In the genomic region with DNA sequence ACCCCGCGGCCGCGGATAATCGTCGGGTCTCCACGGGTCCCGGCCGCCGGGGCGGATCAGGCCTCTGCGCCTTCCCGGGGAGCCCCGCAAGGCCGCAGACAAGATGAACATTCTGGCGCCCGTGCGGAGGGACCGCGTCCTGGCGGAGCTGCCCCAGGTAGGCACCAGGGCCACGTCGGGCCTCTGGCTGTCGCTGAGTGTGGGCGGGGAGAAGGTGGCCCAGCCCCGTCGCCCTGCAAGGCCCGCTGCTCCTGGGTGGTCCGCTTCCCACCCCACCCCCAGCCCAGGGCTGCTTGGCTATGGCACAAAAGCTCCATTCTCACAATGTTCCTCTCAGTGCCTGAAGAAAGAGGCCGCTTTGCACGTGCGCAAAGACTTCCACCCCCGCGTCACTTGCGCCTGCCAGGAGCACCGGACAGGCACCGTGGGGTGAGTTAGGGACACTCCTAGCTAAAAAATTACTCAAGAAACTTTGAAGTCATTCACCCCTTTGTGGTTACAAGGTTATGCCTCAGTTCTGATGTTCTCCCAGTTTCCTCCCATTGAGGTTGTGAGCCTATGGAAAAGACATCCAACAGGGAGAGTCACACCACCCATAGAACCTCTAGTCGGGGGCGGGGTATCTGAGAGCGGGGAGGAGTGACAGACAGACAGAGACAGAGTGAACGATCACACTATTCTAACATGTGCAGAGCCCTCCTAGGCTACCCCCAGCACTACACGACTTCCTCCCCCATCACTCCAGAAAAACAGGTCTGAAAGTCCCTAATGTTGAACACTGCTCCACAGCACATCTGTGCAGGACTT, we compare ENCODE assay signal across 8 mouse cellular contexts. TPM values are rescaled to one million over a fixed set of nuclear protein-coding genes. Genes with fewer than 3 reads are reported as not detected.
A peak's percentile ranks its signal among the peaks of the same experiment; 100 is the strongest.
DNase-seq lines count a peak whose midpoint lies in the region; ATAC-seq and TF ChIP-seq lines count a peak whose summit lies in the region.

No protein-coding gene starts in this region.

- H3K27me3 ChIP-seq in heart, embryonic 12.5 days (replicated peaks), result no peaks in the 10 kb centered on the region
- H3K27me3 ChIP-seq in kidney, embryonic 15.5 days, result no peaks in the 10 kb centered on the region
- H3K27me3 ChIP-seq in liver, embryonic 12.5 days (replicated peaks), result peaks cover 84% of the 10 kb centered on the region

- peak overlapping the region; percentile 90 for H3K9ac ChIP-seq in heart, embryonic 12.5 days
- peak overlapping the region; percentile 94 for H3K9ac ChIP-seq in kidney, embryonic 15.5 days
- H3K9ac ChIP-seq in liver, embryonic 12.5 days, result peak overlapping the region; percentile 69

- TF ChIP-seq CTCF in embryonic fibroblast, embryonic 13.5 days (IDR thresholded peaks at IDR 0.05; ENCODE audit: borderline replicate concordance, insufficient read depth, low read length), result no peak

- H3K36me3 ChIP-seq in heart, embryonic 12.5 days, result peaks cover 28% of the 10 kb centered on the region
- peaks cover 33% of the 10 kb centered on the region for H3K36me3 ChIP-seq in kidney, embryonic 15.5 days
- peaks cover 21% of the 10 kb centered on the region for H3K36me3 ChIP-seq in liver, embryonic 12.5 days

- ATAC-seq in heart, embryonic 12.5 days (ENCODE audit: insufficient number of reproducible peaks, low FRiP score), result peak; percentile 73
- ATAC-seq in kidney, embryonic 15.5 days (replicated peaks; ENCODE audit: low FRiP score), result peak; percentile 91
- ATAC-seq in liver, embryonic 12.5 days, result peak; percentile 35; the same call in 1 of the 2 replicates

- peak overlapping the region; percentile 67 for H3K4me3 ChIP-seq in embryonic fibroblast, embryonic 13.5 days (ENCODE audit: insufficient read depth, low read length)
- peak overlapping the region; percentile 66 for H3K4me3 ChIP-seq in heart, embryonic 12.5 days
- peak overlapping the region; percentile 76 for H3K4me3 ChIP-seq in kidney, embryonic 15.5 days (replicated peaks)
- H3K4me3 ChIP-seq in liver, embryonic 12.5 days, result peak overlapping the region; percentile 53

- peak overlapping the region; percentile 86 for H3K4me2 ChIP-seq in heart, embryonic 12.5 days
- peak overlapping the region; percentile 72 for H3K4me2 ChIP-seq in kidney, embryonic 15.5 days
- peak overlapping the region; percentile 71 for H3K4me2 ChIP-seq in liver, embryonic 12.5 days

- H3K9me3 ChIP-seq in heart, embryonic 12.5 days (replicated peaks), result no peaks in the 10 kb centered on the region
- H3K9me3 ChIP-seq in kidney, embryonic 15.5 days (replicated peaks), result no peaks in the 10 kb centered on the region
- no peaks in the 10 kb centered on the region for H3K9me3 ChIP-seq in liver, embryonic 12.5 days (replicated peaks)

- peaks cover 5% of the 10 kb centered on the region; the same call in 1 of the 2 replicates for H3K4me1 ChIP-seq in embryonic fibroblast, embryonic 13.5 days (ENCODE audit: control insufficient read depth, insufficient read depth, low read length)
- H3K4me1 ChIP-seq in heart, embryonic 12.5 days (replicated peaks), result peaks cover 15% of the 10 kb centered on the region
- peaks cover 24% of the 10 kb centered on the region for H3K4me1 ChIP-seq in kidney, embryonic 15.5 days
- peaks cover 24% of the 10 kb centered on the region for H3K4me1 ChIP-seq in liver, embryonic 12.5 days

- under 1% methylated on average over 42 of the region's 42 CpGs for WGBS in heart, embryonic 12.5 days
- WGBS in kidney, embryonic 15.5 days, result under 1% methylated on average over 42 of the region's 42 CpGs
- 2% methylated on average over 42 of the region's 42 CpGs for WGBS in liver, embryonic 12.5 days (ENCODE audit: insufficient replicate concordance)

- H3K27ac ChIP-seq in embryonic fibroblast, embryonic 13.5 days (ENCODE audit: insufficient read depth, low read length), result peak overlapping the region; percentile 94
- H3K27ac ChIP-seq in heart, embryonic 12.5 days (ENCODE audit: poor library complexity, severe bottlenecking), result peak overlapping the region; percentile 95
- peak overlapping the region; percentile 99 for H3K27ac ChIP-seq in kidney, embryonic 15.5 days
- peak overlapping the region; percentile 76 for H3K27ac ChIP-seq in liver, embryonic 12.5 days

- TF ChIP-seq POLR2A in embryonic fibroblast, embryonic 13.5 days (IDR thresholded peaks at IDR 0.05; ENCODE audit: low read depth, low read length), result peak; percentile 65

- peak; percentile 14 for DNase-seq in thymus, postnatal 25 days
- DNase-seq in thymus, postnatal 36 days, result no peak
- DNase-seq in neural tube, embryonic 10.5 days (ENCODE audit: extremely low spot score, low spot score), result peak; percentile 94
- DNase-seq in urinary bladder, postnatal 36 days (ENCODE audit: low spot score in 2 of 2), result peak; percentile 53 to 58

RNA-seq across cellular contexts. Expression of a gene that starts 1.2 kb away (rescaled TPM):
- 112 and 127 TPM in 2 replicates for polyA plus RNA-seq in embryonic fibroblast, embryonic 13.5 days (2011; ENCODE audit: insufficient read length, low read depth, missing spikeins)
- polyA plus RNA-seq in heart, embryonic 12.5 days (2016; fragmentation: Nextera tagmentation; extraction: Ambion mirVana), result 53.3 and 54.6 TPM in 2 replicates
- polyA plus RNA-seq in kidney, embryonic 15.5 days (2015; fragmentation: Nextera tagmentation; extraction: Ambion mirVana), result 113 and 132 TPM in 2 replicates
- 20.3 and 24.0 TPM in 2 replicates for polyA plus RNA-seq in liver, embryonic 12.5 days (2016; fragmentation: Nextera tagmentation; extraction: Ambion mirVana)

RNA-seq across cellular contexts. Expression of a gene that starts 3.8 kb away (rescaled TPM):
- polyA plus RNA-seq in embryonic fibroblast, embryonic 13.5 days (2011; ENCODE audit: insufficient read length, low read depth, missing spikeins), result 0.92 and 1.7 TPM in 2 replicates
- 3.1 and 3.2 TPM in 2 replicates for polyA plus RNA-seq in heart, embryonic 12.5 days (2016; fragmentation: Nextera tagmentation; extraction: Ambion mirVana)
- polyA plus RNA-seq in kidney, embryonic 15.5 days (2015; fragmentation: Nextera tagmentation; extraction: Ambion mirVana), result 3.1 and 4.3 TPM in 2 replicates
- 0.31 and 0.63 TPM in 2 replicates for polyA plus RNA-seq in liver, embryonic 12.5 days (2016; fragmentation: Nextera tagmentation; extraction: Ambion mirVana)

RNA-seq across cellular contexts. Expression of a gene that starts 6.1 kb away (rescaled TPM):
- polyA plus RNA-seq in embryonic fibroblast, embryonic 13.5 days (2011; ENCODE audit: insufficient read length, low read depth, missing spikeins), result 2,180 and 2,276 TPM in 2 replicates
- polyA plus RNA-seq in heart, embryonic 12.5 days (2016; fragmentation: Nextera tagmentation; extraction: Ambion mirVana), result 847 and 859 TPM in 2 replicates
- 1,327 and 1,492 TPM in 2 replicates for polyA plus RNA-seq in kidney, embryonic 15.5 days (2015; fragmentation: Nextera tagmentation; extraction: Ambion mirVana)
- 1,112 and 1,156 TPM in 2 replicates for polyA plus RNA-seq in liver, embryonic 12.5 days (2016; fragmentation: Nextera tagmentation; extraction: Ambion mirVana)

RNA-seq across cellular contexts. Expression of a gene that starts 12.9 kb away (rescaled TPM):
- 13.6 and 15.3 TPM in 2 replicates for polyA plus RNA-seq in embryonic fibroblast, embryonic 13.5 days (2011; ENCODE audit: insufficient read length, low read depth, missing spikeins)
- 11.7 and 14.2 TPM in 2 replicates for polyA plus RNA-seq in heart, embryonic 12.5 days (2016; fragmentation: Nextera tagmentation; extraction: Ambion mirVana)
- 28.7 and 31.8 TPM in 2 replicates for polyA plus RNA-seq in kidney, embryonic 15.5 days (2015; fragmentation: Nextera tagmentation; extraction: Ambion mirVana)
- polyA plus RNA-seq in liver, embryonic 12.5 days (2016; fragmentation: Nextera tagmentation; extraction: Ambion mirVana), result 62.6 and 67.1 TPM in 2 replicates

RNA-seq across cellular contexts. Expression of a gene that starts 13.0 kb away (rescaled TPM):
- 12.0 and 17.9 TPM in 2 replicates for polyA plus RNA-seq in embryonic fibroblast, embryonic 13.5 days (2011; ENCODE audit: insufficient read length, low read depth, missing spikeins)
- 12.1 and 16.5 TPM in 2 replicates for polyA plus RNA-seq in heart, embryonic 12.5 days (2016; fragmentation: Nextera tagmentation; extraction: Ambion mirVana)
- 21.1 and 25.0 TPM in 2 replicates for polyA plus RNA-seq in kidney, embryonic 15.5 days (2015; fragmentation: Nextera tagmentation; extraction: Ambion mirVana)
- polyA plus RNA-seq in liver, embryonic 12.5 days (2016; fragmentation: Nextera tagmentation; extraction: Ambion mirVana), result 12.2 and 13.7 TPM in 2 replicates

Comparison
In these comparisons a context has a peak if more than half of its experiments do, and no peak if none do; other contexts are left out.
1. DNase-seq: peak in thymus, postnatal 25 days (single experiment), neural tube, embryonic 10.5 days (single experiment) and urinary bladder, postnatal 36 days (2 of 2); none in thymus, postnatal 36 days (0 of 2).
2. ATAC-seq: peak in every context shown above with its lines; median percentile 91 in kidney, embryonic 15.5 days; 73 in heart, embryonic 12.5 days; 35 in liver, embryonic 12.5 days.
3. Peak in every context shown above with its lines, with median percentiles within 50 percentile points of each other: H3K27ac ChIP-seq, H3K4me3 ChIP-seq, H3K4me2 ChIP-seq and H3K9ac ChIP-seq.